Mouse (Mus musculus) limb, embryonic 15.5 days (tissue): ENCODE data around the gene C2cd2l. TPM values are rescaled to one million over a fixed set of nuclear protein-coding genes. Genes with fewer than 3 reads are reported as not detected.
"Not testable (repeated sequence)": the region's sequence is repeated elsewhere in the genome, so short reads cannot be mapped to it uniquely, and the experiment has no call there.

ENCODE experiments used
- ATAC-seq: fragments of 200-750 bp; cut with Nextera tagmentation; 2 replicates; pipeline ENCODE4 v1.8.0; 2017; ENCODE audit warnings: low read depth, moderate TSS enrichment; ENCODE audit not compliant: insufficient number of reproducible peaks, low FRiP score, low TSS enrichment
- H3K27ac ChIP-seq: fragments of 300-500 bp; sonication (generic); 2 replicates; pipeline ENCODE4 v1.5.1; 2015; ENCODE audit warnings: moderate library complexity, mild to moderate bottlenecking, inconsistent platforms
- H3K27me3 ChIP-seq: fragments of 300-500 bp; sonication (generic); 2 replicates; pipeline ENCODE4 v1.6.1; 2015; ENCODE audit warnings: inconsistent platforms
- H3K36me3 ChIP-seq: fragments of 300-500 bp; sonication (generic); 2 replicates; pipeline ENCODE4 v1.6.1; 2015; ENCODE audit warnings: inconsistent platforms
- H3K4me1 ChIP-seq: fragments of 300-500 bp; sonication (generic); 2 replicates; pipeline ENCODE4 v1.6.1; 2015; ENCODE audit warnings: inconsistent platforms
- H3K4me2 ChIP-seq: fragments of 300-500 bp; sonication (generic); 2 replicates; pipeline ENCODE4 v1.6.1; 2015; ENCODE audit warnings: mild to moderate bottlenecking, inconsistent platforms
- H3K4me3 ChIP-seq: fragments of 300-500 bp; sonication (generic); 2 replicates; pipeline ENCODE4 v1.5.1; 2015; ENCODE audit warnings: mild to moderate bottlenecking, inconsistent platforms
- H3K9ac ChIP-seq: fragments of 300-500 bp; sonication (generic); 2 replicates; pipeline ENCODE4 v1.6.1; 2015; ENCODE audit warnings: inconsistent platforms
- H3K9me3 ChIP-seq: fragments of 300-500 bp; sonication (generic); 2 replicates; pipeline ENCODE4 v1.6.1; 2016; ENCODE audit warnings: inconsistent platforms
- WGBS: fragments of 180-500 bp; shearing (Covaris S2); methylation state at CpG from one replicate; pipeline ENCODE4 v1.1.7; 2015; 5-methylcytosine and 5-hydroxymethylcytosine counted together
- polyA plus RNA-seq: library from polyadenylated mRNA; unstranded; fragments of >200 nt; fragmentation: Nextera tagmentation; extraction: Ambion mirVana; gene quantifications from 2 replicates; pipeline ENCODE4 v1.2.1, GENCODE M21; 2015

Gene C2cd2l
- polyA plus RNA-seq, 1 experiment from 2014 or later, result 6.9 TPM

- ATAC-seq, H3K27me3 ChIP-seq, H3K4me3 ChIP-seq, H3K36me3 ChIP-seq, H3K27ac ChIP-seq, H3K9ac ChIP-seq, H3K4me2 ChIP-seq, H3K9me3 ChIP-seq: not testable (repeated sequence)
- 79% methylated on average over 3 of the region's 4 CpGs for WGBS
- peaks cover 28% of the 10 kb centered on the region for H3K4me1 ChIP-seq
Observed at GRCm38 (mm10) chr9:44323656-44324055, 3.6 kb upstream of the C2cd2l start.

- H3K27ac ChIP-seq, result peak overlapping the region; percentile 83
- H3K4me1 ChIP-seq, result peaks cover 27% of the 10 kb centered on the region
- H3K4me2 ChIP-seq, result peak overlapping the region; percentile 94
- H3K36me3 ChIP-seq, result peaks cover 14% of the 10 kb centered on the region
- peak; percentile 4; the same call in 1 of the 2 replicates for ATAC-seq
- H3K9ac ChIP-seq, result peak overlapping the region; percentile 29
- no peaks in the 10 kb centered on the region for H3K9me3 ChIP-seq
- no peaks in the 10 kb centered on the region for H3K27me3 ChIP-seq
- 20% methylated on average over 6 of the region's 6 CpGs for WGBS
- H3K4me3 ChIP-seq, result peak overlapping the region; percentile 92
Observed at GRCm38 (mm10) chr9:44320799-44321133, 681 bp upstream of the C2cd2l start.

- 2% methylated on average over 37 of the region's 37 CpGs for WGBS
- Histone ChIP-seq H3K27me3 (no peaks in the 10 kb centered on the region), H3K36me3 (peaks cover 29% of the 10 kb centered on the region), H3K9me3 (no peaks in the 10 kb centered on the region), H3K9ac (peak overlapping the region; percentile 82), H3K4me3 (peak overlapping the region; percentile 92), H3K4me1 (peaks cover 24% of the 10 kb centered on the region), H3K27ac (peak overlapping the region; percentile 73), H3K4me2 (peak overlapping the region; percentile 94)
- ATAC-seq, result no peak
Observed at GRCm38 (mm10) chr9:44319105-44319886, 789 bp downstream of the C2cd2l start.

GRCm38 (mm10) chr9:44318826-44319095, 1.3 kb downstream of the C2cd2l start:
- H3K4me1 ChIP-seq, result peaks cover 24% of the 10 kb centered on the region
- H3K27ac ChIP-seq, result no peak overlapping the region
- 21% methylated on average over 3 of the region's 3 CpGs for WGBS
- no peak for ATAC-seq
- peak overlapping the region; percentile 92 for H3K4me3 ChIP-seq
- no peak overlapping the region for H3K9ac ChIP-seq
- no peaks in the 10 kb centered on the region for H3K27me3 ChIP-seq
- H3K9me3 ChIP-seq, result no peaks in the 10 kb centered on the region
- H3K4me2 ChIP-seq, result peak overlapping the region; percentile 94
- peaks cover 34% of the 10 kb centered on the region for H3K36me3 ChIP-seq

GRCm38 (mm10) chr9:44318076-44318825, 1.8 kb downstream of the C2cd2l start:
- Histone ChIP-seq H3K9ac (no peak overlapping the region), H3K9me3 (no peaks in the 10 kb centered on the region), H3K36me3 (peaks cover 39% of the 10 kb centered on the region), H3K27me3 (no peaks in the 10 kb centered on the region), H3K27ac (no peak overlapping the region), H3K4me2 (peak overlapping the region; percentile 94), H3K4me1 (peaks cover 24% of the 10 kb centered on the region), H3K4me3 (peak overlapping the region; percentile 92)
- no peak for ATAC-seq
- WGBS, result 73% methylated on average over 5 of the region's 5 CpGs

- ATAC-seq, result no peak
- 69% methylated on average over 4 of the region's 4 CpGs for WGBS
- H3K9ac ChIP-seq, result no peak overlapping the region
- H3K4me1 ChIP-seq, result peaks cover 24% of the 10 kb centered on the region
- H3K27ac ChIP-seq, result no peak overlapping the region
- no peak overlapping the region for H3K4me2 ChIP-seq
- no peaks in the 10 kb centered on the region for H3K27me3 ChIP-seq
- peaks cover 47% of the 10 kb centered on the region for H3K36me3 ChIP-seq
- no peaks in the 10 kb centered on the region for H3K9me3 ChIP-seq
- H3K4me3 ChIP-seq, result no peak overlapping the region
Observed at GRCm38 (mm10) chr9:44317452-44317851, 2.6 kb downstream of the C2cd2l start.

- no peak for ATAC-seq
- Histone ChIP-seq H3K9me3 (no peaks in the 10 kb centered on the region), H3K4me3 (no peak overlapping the region), H3K4me1 (peaks cover 24% of the 10 kb centered on the region), H3K27ac (no peak overlapping the region), H3K36me3 (peaks cover 55% of the 10 kb centered on the region), H3K4me2 (no peak overlapping the region), H3K27me3 (no peaks in the 10 kb centered on the region), H3K9ac (no peak overlapping the region)
- WGBS, result 92% methylated on average over 18 of the region's 18 CpGs
Observed at GRCm38 (mm10) chr9:44314910-44315309, 5.2 kb downstream of the C2cd2l start.

GRCm38 (mm10) chr9:44314257-44314547, 5.9 kb downstream of the C2cd2l start:
- Histone ChIP-seq H3K36me3 (peaks cover 55% of the 10 kb centered on the region), H3K9ac (no peak overlapping the region), H3K4me2 (no peak overlapping the region), H3K27ac (no peak overlapping the region), H3K4me3 (no peak overlapping the region), H3K4me1 (peaks cover 21% of the 10 kb centered on the region), H3K9me3 (no peaks in the 10 kb centered on the region), H3K27me3 (no peaks in the 10 kb centered on the region)
- ATAC-seq, result no peak
- 80% methylated on average over 4 of the region's 4 CpGs for WGBS

GRCm38 (mm10) chr9:44313476-44314256, 6.4 kb downstream of the C2cd2l start:
- H3K4me3 ChIP-seq, result no peak overlapping the region
- H3K36me3 ChIP-seq, result peaks cover 55% of the 10 kb centered on the region
- H3K9ac ChIP-seq, result no peak overlapping the region
- no peak overlapping the region for H3K4me2 ChIP-seq
- no peaks in the 10 kb centered on the region for H3K9me3 ChIP-seq
- H3K4me1 ChIP-seq, result peaks cover 15% of the 10 kb centered on the region
- ATAC-seq, result no peak
- no peaks in the 10 kb centered on the region for H3K27me3 ChIP-seq
- H3K27ac ChIP-seq, result no peak overlapping the region
- 84% methylated on average over 19 of the region's 19 CpGs for WGBS

GRCm38 (mm10) chr9:44311136-44312134, 8.7 kb downstream of the C2cd2l start:
- H3K9me3 ChIP-seq, result no peaks in the 10 kb centered on the region
- no peak for ATAC-seq
- no peaks in the 10 kb centered on the region for H3K27me3 ChIP-seq
- H3K4me1 ChIP-seq, result peaks cover 7% of the 10 kb centered on the region; the same call in 1 of the 2 replicates
- H3K4me3 ChIP-seq, result no peak overlapping the region
- peaks cover 48% of the 10 kb centered on the region for H3K36me3 ChIP-seq
- 0 out of 2 replicates have a peak overlapping the region, but pooled peaks have one; percentile 11 for H3K4me2 ChIP-seq
- no peak overlapping the region for H3K9ac ChIP-seq
- WGBS, result 17% methylated on average over 27 of the region's 27 CpGs
- peak overlapping the region; percentile 33 for H3K27ac ChIP-seq

- WGBS, result 38% methylated on average over 10 of the region's 10 CpGs
- H3K4me2 ChIP-seq, result 0 out of 2 replicates have a peak overlapping the region, but pooled peaks have one; percentile 11
- H3K27me3 ChIP-seq, result no peaks in the 10 kb centered on the region
- peaks cover 41% of the 10 kb centered on the region for H3K36me3 ChIP-seq
- no peak for ATAC-seq
- no peaks in the 10 kb centered on the region for H3K9me3 ChIP-seq
- peaks cover 7% of the 10 kb centered on the region; the same call in 1 of the 2 replicates for H3K4me1 ChIP-seq
- H3K27ac ChIP-seq, result no peak overlapping the region
- no peak overlapping the region for H3K9ac ChIP-seq
- no peak overlapping the region for H3K4me3 ChIP-seq
Observed at GRCm38 (mm10) chr9:44310750-44311135, 9.3 kb downstream of the C2cd2l start.
